Comparison of ENCODE assay signal across 11 mouse cellular contexts in genomic region chr10:100590323-100590722, GRCm38 (mm10). TPM values are rescaled to one million over a fixed set of nuclear protein-coding genes. Genes with fewer than 3 reads are reported as not detected.
DNase-seq lines count a peak whose midpoint lies in the region; ATAC-seq and TF ChIP-seq lines count a peak whose summit lies in the region.
"Had no signal": no experiment of that assay in that cellular context is flagged by ENCODE, and none has a peak within 500 bp of the region (broad histone marks: within the 10 kb centered on the region; RNA-seq: fewer than 3 reads in every experiment).

Gene 4930430F08Rik, minus strand, starts transcription at chr10:100590423.
Gene 1700017N19Rik, plus strand, starts transcription at chr10:100590484.

- no peaks in the 10 kb centered on the region for H3K9me3 ChIP-seq in forebrain, embryonic 13.5 days (replicated peaks)
- no peaks in the 10 kb centered on the region for H3K9me3 ChIP-seq in limb, embryonic 10.5 days (replicated peaks)
- H3K9me3 ChIP-seq in neural tube, embryonic 12.5 days, result no peaks in the 10 kb centered on the region

- peak within 1 kb of the TSS; percentile 70 for H3K4me2 ChIP-seq in forebrain, embryonic 13.5 days
- peak within 1 kb of the TSS; percentile 66 for H3K4me2 ChIP-seq in neural tube, embryonic 12.5 days (replicated peaks)

- intact Hi-C loops in left cerebral cortex, adult 2 months (cut with DNase I), result no loop called here
- intact Hi-C loops in left cerebral cortex, postnatal 25 days (cut with DNase I), result no loop called here
- intact Hi-C loops in gastrocnemius, postnatal 14 days (cut with DNase I; ENCODE audit: low total_unique reads), result no loop called here

- H3K4me1 ChIP-seq in forebrain, embryonic 13.5 days, result peaks cover 8% of the 10 kb centered on the region; the same call in 1 of the 2 replicates
- H3K4me1 ChIP-seq in limb, embryonic 10.5 days, result peaks cover 8% of the 10 kb centered on the region; the same call in 1 of the 2 replicates
- no peaks in the 10 kb centered on the region for H3K4me1 ChIP-seq in neural tube, embryonic 12.5 days

- no peak within 1 kb of the TSS for H3K9ac ChIP-seq in forebrain, embryonic 13.5 days
- H3K9ac ChIP-seq in neural tube, embryonic 12.5 days, result no peak within 1 kb of the TSS

- peak within 1 kb of the TSS; percentile 92 for H3K4me3 ChIP-seq in left cerebral cortex, adult 2 months
- peak within 1 kb of the TSS; percentile 68 for H3K4me3 ChIP-seq in forebrain, embryonic 13.5 days
- H3K4me3 ChIP-seq in limb, embryonic 10.5 days, result peak within 1 kb of the TSS; percentile 77
- H3K4me3 ChIP-seq in neural tube, embryonic 12.5 days, result peak within 1 kb of the TSS; percentile 58; the same call in 1 of the 2 replicates

- no peak for TF ChIP-seq CTCF in left cerebral cortex, adult 2 months (IDR thresholded peaks at IDR 0.05)

- H3K27me3 ChIP-seq in forebrain, embryonic 13.5 days, result no peaks in the 10 kb centered on the region
- H3K27me3 ChIP-seq in limb, embryonic 10.5 days (ENCODE audit: low read depth, poor library complexity, severe bottlenecking), result no peaks in the 10 kb centered on the region
- no peaks in the 10 kb centered on the region for H3K27me3 ChIP-seq in neural tube, embryonic 12.5 days (replicated peaks)

- DNase-seq in left cerebral cortex, adult 2 months (ENCODE audit: extremely low spot score in 1 of 2, low spot score in 2 of 2), result no peak
- no peak for DNase-seq in left cerebral cortex, adult 18-20 months (ENCODE audit: low spot score in 2 of 2)
- DNase-seq in limb, embryonic 10.5 days (ENCODE audit: low spot score), result no peak
- DNase-seq in left cerebral cortex, postnatal 25 days (ENCODE audit: low spot score in 2 of 2), result no peak
- no peak for DNase-seq in MN1 (ENCODE audit: low spot score)
- DNase-seq in gastrocnemius, postnatal 14 days, result no peak
- DNase-seq: cerebellum, adult 8-10 months; gastrocnemius, postnatal 10 days had no signal

- H3K36me3 ChIP-seq in forebrain, embryonic 13.5 days (ENCODE audit: poor library complexity, severe bottlenecking), result no peaks in the 10 kb centered on the region
- no peaks in the 10 kb centered on the region for H3K36me3 ChIP-seq in limb, embryonic 10.5 days
- no peaks in the 10 kb centered on the region for H3K36me3 ChIP-seq in neural tube, embryonic 12.5 days

- 81% methylated on average over 1 of the region's 1 CpGs for WGBS in forebrain, embryonic 13.5 days
- 87% methylated on average over 1 of the region's 1 CpGs for WGBS in limb, embryonic 10.5 days
- 78% methylated on average over 1 of the region's 1 CpGs for WGBS in neural tube, embryonic 12.5 days

- ATAC-seq in forebrain, embryonic 13.5 days, result no peak
- no peak for ATAC-seq in neural tube, embryonic 12.5 days (ENCODE audit: low FRiP score, low read depth)

- H3K27ac ChIP-seq in left cerebral cortex, adult 2 months, result no peak within 1 kb of the TSS
- no peak within 1 kb of the TSS for H3K27ac ChIP-seq in forebrain, embryonic 13.5 days
- no peak within 1 kb of the TSS for H3K27ac ChIP-seq in limb, embryonic 10.5 days
- no peak within 1 kb of the TSS for H3K27ac ChIP-seq in neural tube, embryonic 12.5 days

RNA-seq across cellular contexts. Expression of gene 4930430F08Rik, which starts in this region (rescaled TPM):
- 10 to 100 TPM; 21.6 to 22.0 TPM for total RNA-seq in left cerebral cortex, adult 2 months (2021)
- total RNA-seq in left cerebral cortex, adult 18-20 months (2021), result 10 to 100 TPM; 23.3 to 24.0 TPM
- 10.2 and 13.4 TPM in 2 replicates for polyA plus RNA-seq in forebrain, embryonic 13.5 days (2015; fragmentation: Nextera tagmentation; extraction: Ambion mirVana)
- 7.1 and 7.7 TPM in 2 replicates for polyA plus RNA-seq in limb, embryonic 10.5 days (2016; fragmentation: Nextera tagmentation; extraction: Ambion mirVana)
- polyA plus RNA-seq in neural tube, embryonic 12.5 days (2016; fragmentation: Nextera tagmentation; extraction: Ambion mirVana), result 11.3 and 12.3 TPM in 2 replicates
- 10 to 100 TPM; 22.8 to 24.8 TPM for total RNA-seq in left cerebral cortex, postnatal 25 days (2021)
- total RNA-seq in gastrocnemius, postnatal 14 days (2021), result 1 to 10 TPM; 5.5 to 5.9 TPM

RNA-seq across cellular contexts. Expression of gene 1700017N19Rik, which starts in this region (rescaled TPM):
- not detected for total RNA-seq in left cerebral cortex, adult 2 months (2021)
- not detected for total RNA-seq in left cerebral cortex, adult 18-20 months (2021)
- not detected in 2 replicates for polyA plus RNA-seq in forebrain, embryonic 13.5 days (2015; fragmentation: Nextera tagmentation; extraction: Ambion mirVana)
- polyA plus RNA-seq in limb, embryonic 10.5 days (2016; fragmentation: Nextera tagmentation; extraction: Ambion mirVana), result not detected in 2 replicates
- not detected in 2 replicates for polyA plus RNA-seq in neural tube, embryonic 12.5 days (2016; fragmentation: Nextera tagmentation; extraction: Ambion mirVana)
- total RNA-seq in left cerebral cortex, postnatal 25 days (2021), result not detected
- total RNA-seq in gastrocnemius, postnatal 14 days (2021), result not detected
- total RNA-seq: gastrocnemius, postnatal 10 days had no signal
- polyA plus RNA-seq: thymus, postnatal 0 days had no signal
